Mouse (Mus musculus): ENCODE measurements around the gene Smim1. TPM values are rescaled to one million over a fixed set of nuclear protein-coding genes. Genes with fewer than 3 reads are reported as not detected.
A peak's percentile ranks its signal among the peaks of the same experiment; 100 is the strongest.

The Smim1 gene
- polyA plus RNA-seq, 1 experiment from 2014 or later = 9.6 TPM

DNA sequence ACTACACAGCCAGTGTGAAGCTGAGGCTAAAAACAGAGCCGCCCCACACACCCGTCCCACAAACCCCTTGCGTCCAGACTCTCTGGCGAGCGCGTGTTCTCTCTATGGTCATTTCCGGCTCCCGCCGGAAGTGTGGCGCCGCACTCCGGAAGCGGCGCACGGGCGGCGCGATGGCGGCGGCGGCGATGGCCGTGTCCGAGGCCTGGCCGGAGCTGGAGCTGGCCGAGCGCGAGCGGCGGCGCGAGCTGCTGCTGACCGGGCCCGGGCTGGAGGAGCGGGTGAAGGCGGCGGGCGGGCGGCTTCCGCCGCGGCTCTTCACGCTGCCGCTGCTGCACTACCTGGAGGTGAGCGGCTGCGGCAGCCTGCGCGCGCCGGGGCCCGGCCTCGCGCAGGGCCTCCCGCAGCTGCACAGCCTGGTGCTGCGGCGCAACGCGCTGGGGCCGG, 14.4 kb downstream of the Smim1 start, which contains the start of gene Lrrc47:
Gene Lrrc47 (plus strand): TSS at position 86 of the 444 bp plus-strand sequence.
- DNase-seq (ENCODE audit: low spot score) = peak; percentile 83
- Histone ChIP-seq H3K27ac (replicated peaks; ENCODE audit: low read depth, low read length) (peak within 1 kb of the TSS; percentile 36; the same call in 1 of the 2 replicates), H3K4me2 (ENCODE audit: low read depth, severe bottlenecking) (peak within 1 kb of the TSS; percentile 99), H3K9ac (ENCODE audit: low read length) (peak within 1 kb of the TSS; percentile 95), H3K36me3 (ENCODE audit: control insufficient read depth, insufficient read depth, low read length) (peaks cover 6% of the 10 kb centered on the region; the same call in 1 of the 2 replicates), H3K27me3 (ENCODE audit: control insufficient read depth, insufficient read depth, low read length) (no peaks in the 10 kb centered on the region), H3K4me3 (ENCODE audit: low read depth, low read length) (peak within 1 kb of the TSS; percentile 99), H3K4me1 (ENCODE audit: control insufficient read depth, insufficient read depth, low read length) (peaks cover 11% of the 10 kb centered on the region), H3K9me3 (ENCODE audit: control insufficient read depth, low read length) (no peaks in the 10 kb centered on the region)
- under 1% methylated on average over 49 of the region's 59 CpGs for WGBS
- peak; percentile 84 for ATAC-seq (ENCODE audit: insufficient number of reproducible peaks, low FRiP score, low TSS enrichment, low read depth)

- ATAC-seq (ENCODE audit: insufficient number of reproducible peaks, low FRiP score, low TSS enrichment, low read depth) (peak; percentile 11; the same call in 1 of the 2 replicates), DNase-seq (ENCODE audit: low spot score) (no peak)
- Histone ChIP-seq H3K9me3 (ENCODE audit: control insufficient read depth, low read length) (no peaks in the 10 kb centered on the region), H3K4me1 (ENCODE audit: control insufficient read depth, insufficient read depth, low read length) (peaks cover 11% of the 10 kb centered on the region), H3K27ac (replicated peaks; ENCODE audit: low read depth, low read length) (peak overlapping the region; percentile 36; the same call in 1 of the 2 replicates), H3K27me3 (ENCODE audit: control insufficient read depth, insufficient read depth, low read length) (no peaks in the 10 kb centered on the region), H3K9ac (ENCODE audit: low read length) (peak overlapping the region; percentile 95), H3K4me2 (ENCODE audit: low read depth, severe bottlenecking) (peak overlapping the region; percentile 99), H3K4me3 (ENCODE audit: low read depth, low read length) (peak overlapping the region; percentile 99), H3K36me3 (ENCODE audit: control insufficient read depth, insufficient read depth, low read length) (peaks cover 6% of the 10 kb centered on the region; the same call in 1 of the 2 replicates)
- 29% methylated on average over 13 of the region's 13 CpGs for WGBS
Measured at GRCm38 (mm10) chr4:154010907-154011645, 15.0 kb downstream of the Smim1 start.

DNA sequence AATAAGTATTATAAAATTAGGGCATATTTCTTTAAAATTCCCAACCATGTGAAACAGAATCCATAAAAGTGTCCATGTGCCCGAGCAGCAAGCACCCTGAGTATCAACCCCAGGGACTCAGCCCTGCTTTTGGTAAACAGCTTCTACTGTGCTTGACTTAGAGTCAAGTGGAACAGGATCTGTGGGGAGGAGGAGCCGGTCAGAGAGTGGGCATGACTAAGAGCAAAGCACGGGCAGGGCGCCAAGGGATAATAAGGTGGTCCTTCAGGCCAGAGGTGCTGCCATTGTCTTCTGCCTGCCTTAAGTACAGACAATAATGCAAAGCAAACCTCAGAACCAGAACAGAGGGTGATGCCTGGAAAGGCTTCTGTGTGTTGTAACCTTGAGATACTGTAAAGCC, 18.3 kb downstream of the Smim1 start:
- Histone ChIP-seq H3K36me3 (ENCODE audit: control insufficient read depth, insufficient read depth, low read length) (no peaks in the 10 kb centered on the region), H3K4me3 (ENCODE audit: low read depth, low read length) (no peak overlapping the region), H3K27ac (replicated peaks; ENCODE audit: low read depth, low read length) (no peak overlapping the region), H3K9ac (ENCODE audit: low read length) (no peak overlapping the region), H3K4me1 (ENCODE audit: control insufficient read depth, insufficient read depth, low read length) (peaks cover 4% of the 10 kb centered on the region), H3K4me2 (ENCODE audit: low read depth, severe bottlenecking) (no peak overlapping the region), H3K9me3 (ENCODE audit: control insufficient read depth, low read length) (no peaks in the 10 kb centered on the region), H3K27me3 (ENCODE audit: control insufficient read depth, insufficient read depth, low read length) (no peaks in the 10 kb centered on the region)
- WGBS = 80% methylated on average over 4 of the region's 4 CpGs
- ATAC-seq (ENCODE audit: insufficient number of reproducible peaks, low FRiP score, low TSS enrichment, low read depth) = no peak
- no peak for DNase-seq (ENCODE audit: low spot score)

GRCm38 (mm10) chr4:154006264-154006663, 19.8 kb downstream of the Smim1 start:
- DNase-seq (ENCODE audit: low spot score) (no peak), ATAC-seq (ENCODE audit: insufficient number of reproducible peaks, low FRiP score, low TSS enrichment, low read depth) (no peak)
- H3K4me2 ChIP-seq (ENCODE audit: low read depth, severe bottlenecking) = no peak overlapping the region
- 94% methylated on average over 6 of the region's 6 CpGs for WGBS
- no peak overlapping the region for H3K4me3 ChIP-seq (ENCODE audit: low read depth, low read length)
- no peaks in the 10 kb centered on the region for H3K9me3 ChIP-seq (ENCODE audit: control insufficient read depth, low read length)
- no peaks in the 10 kb centered on the region for H3K27me3 ChIP-seq (ENCODE audit: control insufficient read depth, insufficient read depth, low read length)
- H3K36me3 ChIP-seq (ENCODE audit: control insufficient read depth, insufficient read depth, low read length) = no peaks in the 10 kb centered on the region
- H3K9ac ChIP-seq (ENCODE audit: low read length) = no peak overlapping the region
- no peaks in the 10 kb centered on the region for H3K4me1 ChIP-seq (ENCODE audit: control insufficient read depth, insufficient read depth, low read length)
- H3K27ac ChIP-seq (replicated peaks; ENCODE audit: low read depth, low read length) = no peak overlapping the region

GRCm38 (mm10) chr4:154005488-154005887, 20.5 kb downstream of the Smim1 start:
- Histone ChIP-seq H3K36me3 (ENCODE audit: control insufficient read depth, insufficient read depth, low read length) (no peaks in the 10 kb centered on the region), H3K4me1 (ENCODE audit: control insufficient read depth, insufficient read depth, low read length) (no peaks in the 10 kb centered on the region), H3K9me3 (ENCODE audit: control insufficient read depth, low read length) (no peaks in the 10 kb centered on the region), H3K27me3 (ENCODE audit: control insufficient read depth, insufficient read depth, low read length) (no peaks in the 10 kb centered on the region), H3K4me3 (ENCODE audit: low read depth, low read length) (no peak overlapping the region), H3K4me2 (ENCODE audit: low read depth, severe bottlenecking) (no peak overlapping the region), H3K27ac (replicated peaks; ENCODE audit: low read depth, low read length) (no peak overlapping the region), H3K9ac (ENCODE audit: low read length) (no peak overlapping the region)
- WGBS = 89% methylated on average over 5 of the region's 5 CpGs
- DNase-seq (ENCODE audit: low spot score) (no peak), ATAC-seq (ENCODE audit: insufficient number of reproducible peaks, low FRiP score, low TSS enrichment, low read depth) (no peak)

- Histone ChIP-seq H3K36me3 (ENCODE audit: control insufficient read depth, insufficient read depth, low read length) (peaks cover 12% of the 10 kb centered on the region), H3K9ac (ENCODE audit: low read length) (no peak overlapping the region), H3K4me1 (ENCODE audit: control insufficient read depth, insufficient read depth, low read length) (no peaks in the 10 kb centered on the region), H3K4me2 (ENCODE audit: low read depth, severe bottlenecking) (no peak overlapping the region), H3K27ac (replicated peaks; ENCODE audit: low read depth, low read length) (no peak overlapping the region), H3K4me3 (ENCODE audit: low read depth, low read length) (no peak overlapping the region), H3K9me3 (ENCODE audit: control insufficient read depth, low read length) (no peaks in the 10 kb centered on the region), H3K27me3 (ENCODE audit: control insufficient read depth, insufficient read depth, low read length) (no peaks in the 10 kb centered on the region)
- DNase-seq (ENCODE audit: low spot score) (no peak), ATAC-seq (ENCODE audit: insufficient number of reproducible peaks, low FRiP score, low TSS enrichment, low read depth) (no peak)
- 87% methylated on average over 8 of the region's 8 CpGs for WGBS
Measured at GRCm38 (mm10) chr4:153993505-153993904, 32.5 kb downstream of the Smim1 start.

- H3K9ac ChIP-seq (ENCODE audit: low read length) = no peak overlapping the region
- 90% methylated on average over 10 of the region's 10 CpGs for WGBS
- no peak overlapping the region for H3K4me3 ChIP-seq (ENCODE audit: low read depth, low read length)
- ATAC-seq (ENCODE audit: insufficient number of reproducible peaks, low FRiP score, low TSS enrichment, low read depth) = no peak
- no peaks in the 10 kb centered on the region for H3K4me1 ChIP-seq (ENCODE audit: control insufficient read depth, insufficient read depth, low read length)
- H3K36me3 ChIP-seq (ENCODE audit: control insufficient read depth, insufficient read depth, low read length) = peaks cover 9% of the 10 kb centered on the region
- H3K27ac ChIP-seq (replicated peaks; ENCODE audit: low read depth, low read length) = no peak overlapping the region
- H3K9me3 ChIP-seq (ENCODE audit: control insufficient read depth, low read length) = no peaks in the 10 kb centered on the region
- no peak overlapping the region for H3K4me2 ChIP-seq (ENCODE audit: low read depth, severe bottlenecking)
- no peaks in the 10 kb centered on the region for H3K27me3 ChIP-seq (ENCODE audit: control insufficient read depth, insufficient read depth, low read length)
- no peak for DNase-seq (ENCODE audit: low spot score)
Measured at GRCm38 (mm10) chr4:153992715-153993114, 33.3 kb downstream of the Smim1 start.

- no peak overlapping the region for H3K4me2 ChIP-seq (ENCODE audit: low read depth, severe bottlenecking)
- no peak overlapping the region for H3K9ac ChIP-seq (ENCODE audit: low read length)
- no peak overlapping the region for H3K27ac ChIP-seq (replicated peaks; ENCODE audit: low read depth, low read length)
- peaks cover 4% of the 10 kb centered on the region; the same call in 1 of the 2 replicates for H3K4me1 ChIP-seq (ENCODE audit: control insufficient read depth, insufficient read depth, low read length)
- ATAC-seq (ENCODE audit: insufficient number of reproducible peaks, low FRiP score, low TSS enrichment, low read depth) = no peak
- H3K27me3 ChIP-seq (ENCODE audit: control insufficient read depth, insufficient read depth, low read length) = no peaks in the 10 kb centered on the region
- H3K9me3 ChIP-seq (ENCODE audit: control insufficient read depth, low read length) = no peaks in the 10 kb centered on the region
- no peak overlapping the region for H3K4me3 ChIP-seq (ENCODE audit: low read depth, low read length)
- WGBS = 97% methylated on average over 11 of the region's 11 CpGs
- no peak for DNase-seq (ENCODE audit: low spot score)
- peaks cover 16% of the 10 kb centered on the region; the same call in 1 of the 2 replicates for H3K36me3 ChIP-seq (ENCODE audit: control insufficient read depth, insufficient read depth, low read length)
Measured at GRCm38 (mm10) chr4:153980470-153980869, 45.6 kb downstream of the Smim1 start.
